13 mouse cellular contexts compared by ENCODE assay signal in genomic region chr10:20625702-20626375, GRCm38 (mm10).
"Had no signal": no experiment of that assay in that cellular context is flagged by ENCODE, and none has a peak within 500 bp of the region (broad histone marks: within the 10 kb centered on the region; RNA-seq: fewer than 3 reads in every experiment).

No protein-coding gene starts in this region.

- H3K4me3 ChIP-seq: limb, embryonic 12.5 days; lung, embryonic 15.5 days; midbrain, embryonic 10.5 days; midbrain, embryonic 15.5 days; neural tube, embryonic 12.5 days had no signal

- H3K27me3 ChIP-seq: limb, embryonic 12.5 days; lung, embryonic 15.5 days; midbrain, embryonic 15.5 days; neural tube, embryonic 12.5 days had no signal

- ATAC-seq: intestine, postnatal 0 days; midbrain, embryonic 15.5 days had no signal

- H3K9me3 ChIP-seq: limb, embryonic 12.5 days; lung, embryonic 15.5 days; midbrain, embryonic 10.5 days; midbrain, embryonic 15.5 days; neural tube, embryonic 12.5 days had no signal

- DNase-seq: kidney, adult 8-10 months; kidney, postnatal 25 days; layer of hippocampus, adult 9-11 months; layer of hippocampus, postnatal 36 days; lung, postnatal 14 days; thymus, adult 2 months; thymus, postnatal 36 days had no signal

- H3K36me3 ChIP-seq: limb, embryonic 12.5 days; lung, embryonic 15.5 days; midbrain, embryonic 10.5 days; midbrain, embryonic 15.5 days; neural tube, embryonic 12.5 days had no signal

- H3K27ac ChIP-seq: limb, embryonic 12.5 days; lung, embryonic 15.5 days; midbrain, embryonic 10.5 days; midbrain, embryonic 15.5 days; neural tube, embryonic 12.5 days had no signal

- H3K4me1 ChIP-seq: midbrain, embryonic 10.5 days; midbrain, embryonic 15.5 days; neural tube, embryonic 12.5 days had no signal

- H3K4me2 ChIP-seq: limb, embryonic 12.5 days; lung, embryonic 15.5 days; midbrain, embryonic 15.5 days; neural tube, embryonic 12.5 days had no signal

- H3K9ac ChIP-seq: limb, embryonic 12.5 days; lung, embryonic 15.5 days; midbrain, embryonic 15.5 days; neural tube, embryonic 12.5 days had no signal
